Mouse (Mus musculus) heart, embryonic 14.5 days (tissue): ENCODE measurements around the gene Hpd. TPM values are rescaled to one million over a fixed set of nuclear protein-coding genes. Genes with fewer than 3 reads are reported as not detected.

Source experiments
- ATAC-seq: fragments of 200-750 bp; cut with Nextera tagmentation; 2 replicates; pipeline ENCODE4 v1.8.0; 2017; ENCODE audit warnings: low read depth, moderate TSS enrichment; ENCODE audit not compliant: insufficient number of reproducible peaks, insufficient read depth, low FRiP score
- H3K27ac ChIP-seq, 2 experiments: fragments of 200-500 bp in 1 of 2; fragments of 300-500 bp in 1 of 2; sonication (generic) in 1 of 2; replicated peaks in 1 of 2; 2 replicates each; pipeline ENCODE4 v1.5.1; 2012 to 2014; ENCODE audit warnings: low read depth in 2 of 2, low read length in 2 of 2, control low read depth in 1 of 2, mild to moderate bottlenecking in 1 of 2, mixed read lengths in 1 of 2; ENCODE audit not compliant: control insufficient read depth in 1 of 2, insufficient read depth in 1 of 2
- H3K27me3 ChIP-seq: fragments of 300-500 bp; sonication (generic); 2 replicates; pipeline ENCODE4 v1.6.1; 2014; ENCODE audit warnings: mild to moderate bottlenecking, low read length, control low read depth; ENCODE audit not compliant: control insufficient read depth, insufficient read depth
- H3K36me3 ChIP-seq: fragments of 300-500 bp; sonication (generic); 2 replicates; pipeline ENCODE4 v1.6.1; 2014; ENCODE audit warnings: mild to moderate bottlenecking, control low read depth, low read length, mixed read lengths; ENCODE audit not compliant: control insufficient read depth, insufficient read depth
- H3K4me1 ChIP-seq, 2 experiments: fragments of 200-500 bp in 1 of 2; fragments of 300-500 bp in 1 of 2; sonication (generic) in 1 of 2; 2 replicates each; pipeline ENCODE4 v1.6.1; 2012 to 2014; ENCODE audit warnings: low read length in 2 of 2, control low read depth in 1 of 2, mixed read lengths in 1 of 2; ENCODE audit not compliant: control insufficient read depth in 2 of 2, insufficient read depth in 2 of 2
- H3K4me2 ChIP-seq: fragments of 300-500 bp; sonication (generic); 2 replicates; pipeline ENCODE4 v1.6.1; 2014; ENCODE audit warnings: mild to moderate bottlenecking, low read length
- H3K4me3 ChIP-seq, 2 experiments: fragments of 200-500 bp in 1 of 2; fragments of 300-500 bp in 1 of 2; sonication (generic) in 1 of 2; 2 replicates each; pipeline ENCODE4 v1.5.1; 2012 to 2014; ENCODE audit warnings: low read length in 2 of 2, mild to moderate bottlenecking in 2 of 2, control low read depth in 1 of 2, low read depth in 1 of 2, moderate library complexity in 1 of 2; ENCODE audit not compliant: control insufficient read depth in 1 of 2, insufficient read depth in 1 of 2
- H3K9ac ChIP-seq: fragments of 300-500 bp; sonication (generic); 2 replicates; pipeline ENCODE4 v1.6.1; 2014; ENCODE audit warnings: mild to moderate bottlenecking, low read length
- H3K9me3 ChIP-seq: fragments of 300-500 bp; sonication (generic); 2 replicates; pipeline ENCODE4 v1.6.1; 2016; ENCODE audit warnings: low read length, control low read depth; ENCODE audit not compliant: control insufficient read depth
- WGBS: fragments of 180-500 bp; shearing (Covaris S2); extraction: QIAGEN DNeasy Blood & Tissue Kit; methylation state at CpG from one replicate; pipeline ENCODE4 v1.1.7; 2014; 5-methylcytosine and 5-hydroxymethylcytosine counted together
- polyA plus RNA-seq: library from polyadenylated mRNA; unstranded; fragments of >200 nt; fragmentation: Nextera tagmentation; extraction: Ambion mirVana; gene quantifications from 2 replicates; pipeline ENCODE4 v1.2.1, GENCODE M21; 2014

Hpd gene
- polyA plus RNA-seq, 1 experiment from 2014 or later: not detected

- Histone ChIP-seq H3K36me3 (0 out of 2 replicates have a peak, but pooled peaks cover 9% of the 10 kb centered on the region), H3K4me3 (no peak overlapping the region), H3K4me1 (peaks cover 12 to 14% of the 10 kb centered on the region in 2 experiments), H3K4me2 (no peak overlapping the region), H3K27ac (no peak overlapping the region), H3K27me3 (no peaks in the 10 kb centered on the region), H3K9ac (no peak overlapping the region), H3K9me3 (0 out of 2 replicates have a peak, but pooled peaks cover 2% of the 10 kb centered on the region)
- no peak for ATAC-seq
- 64% methylated on average over 6 of the region's 6 CpGs for WGBS
These were observed 55.5 kb downstream of the Hpd start for GRCm38 (mm10) chr5:123127031-123127430.

- no peaks in the 10 kb centered on the region for H3K27me3 ChIP-seq
- H3K4me2 ChIP-seq: no peak overlapping the region
- 0 out of 2 replicates have a peak, but pooled peaks cover 2% of the 10 kb centered on the region for H3K9me3 ChIP-seq
- H3K9ac ChIP-seq: peak overlapping the region; percentile 38; the same call in 1 of the 2 replicates
- H3K4me3 ChIP-seq: no peak overlapping the region
- peak overlapping the region; percentile 25 to 54; a peak in 2 of 4 replicates for H3K27ac ChIP-seq
- peaks cover 9 to 12% of the 10 kb centered on the region in 2 experiments for H3K4me1 ChIP-seq
- 56% methylated on average over 18 of the region's 18 CpGs for WGBS
- ATAC-seq: no peak
- H3K36me3 ChIP-seq: 0 out of 2 replicates have a peak, but pooled peaks cover 9% of the 10 kb centered on the region
These were observed 56.7 kb downstream of the Hpd start for GRCm38 (mm10) chr5:123125638-123126406.

- 0 out of 2 replicates have a peak, but pooled peaks cover 9% of the 10 kb centered on the region for H3K36me3 ChIP-seq
- H3K4me2 ChIP-seq: no peak overlapping the region
- H3K27ac ChIP-seq: no peak overlapping the region
- 0 out of 2 replicates have a peak, but pooled peaks cover 2% of the 10 kb centered on the region for H3K9me3 ChIP-seq
- WGBS: 80% methylated on average over 6 of the region's 6 CpGs
- H3K4me3 ChIP-seq: no peak overlapping the region
- no peak overlapping the region for H3K9ac ChIP-seq
- H3K27me3 ChIP-seq: no peaks in the 10 kb centered on the region
- peaks cover 9 to 12% of the 10 kb centered on the region in 2 experiments for H3K4me1 ChIP-seq
- no peak for ATAC-seq
These were observed 57.4 kb downstream of the Hpd start for GRCm38 (mm10) chr5:123125105-123125504.

- Histone ChIP-seq H3K4me3 (no peak overlapping the region), H3K27me3 (no peaks in the 10 kb centered on the region), H3K36me3 (no peaks in the 10 kb centered on the region), H3K27ac (no peak overlapping the region), H3K9ac (no peak overlapping the region), H3K4me2 (no peak overlapping the region), H3K9me3 (0 out of 2 replicates have a peak, but pooled peaks cover 2% of the 10 kb centered on the region), H3K4me1 (peaks cover 9% of the 10 kb centered on the region in 2 experiments)
- WGBS: 88% methylated on average over 4 of the region's 4 CpGs
- no peak for ATAC-seq
These were observed 60.3 kb downstream of the Hpd start for GRCm38 (mm10) chr5:123122181-123122580.

Other genes starting within 250 kb of the Hpd start
- 24.2 and 27.3 TPM in 2 replicates for gene Kdm2b, start 192.9 kb downstream of the Hpd start, polyA plus RNA-seq
- gene Orai1, start 167.7 kb downstream of the Hpd start, polyA plus RNA-seq: 18.0 and 24.6 TPM in 2 replicates
- gene Morn3, start 135.7 kb downstream of the Hpd start, polyA plus RNA-seq: 0.67 TPM in 1 of 2 replicates, not detected in the other
- gene Tmem120b, start 114.3 kb downstream of the Hpd start, polyA plus RNA-seq: 10.8 and 11.3 TPM in 2 replicates
- gene Rhof, start 50.0 kb downstream of the Hpd start, polyA plus RNA-seq: 0.99 and 2.0 TPM in 2 replicates
- 7.9 and 9.3 TPM in 2 replicates for gene Setd1b, start 40.5 kb downstream of the Hpd start, polyA plus RNA-seq
- 53.0 and 64.3 TPM in 2 replicates for gene Psmd9, start 13.3 kb downstream of the Hpd start, polyA plus RNA-seq
- gene Wdr66, start 69.4 kb upstream of the Hpd start, polyA plus RNA-seq: 2.0 and 2.9 TPM in 2 replicates
- 12.1 and 12.8 TPM in 2 replicates for gene Bcl7a, start 161.1 kb upstream of the Hpd start, polyA plus RNA-seq
- gene Mlxip, start 212.1 kb upstream of the Hpd start, polyA plus RNA-seq: 12.6 and 13.6 TPM in 2 replicates